Mouse (Mus musculus) urinary bladder, postnatal 36 days (tissue): ENCODE data around the gene Rragd.
A peak's percentile ranks its signal among the peaks of the same experiment; 100 is the strongest.
"Not testable (repeated sequence)": the region's sequence is repeated elsewhere in the genome, so short reads cannot be mapped to it uniquely, and the experiment has no call there.

Experiments used
- DNase-seq, 2 experiments: peaks; one replicate each; pipeline ENCODE4 v3.0.0; 2022; ENCODE audit warnings: low spot score in 2 of 2, mixed read lengths in 1 of 2

Rragd gene

GRCm38 (mm10) chr4:32985684-32986083 lies 2.8 kb downstream of the Rragd start:
- no peak for DNase-seq

GRCm38 (mm10) chr4:32987006-32987405 lies 4.2 kb downstream of the Rragd start:
- DNase-seq, result no peak

GRCm38 (mm10) chr4:32989346-32989745 lies 6.5 kb downstream of the Rragd start:
- no peak for DNase-seq

- DNase-seq, result no peak
Observed at GRCm38 (mm10) chr4:32994168-32994567, 11.3 kb downstream of the Rragd start.

GRCm38 (mm10) chr4:32996083-32996482 lies 13.2 kb downstream of the Rragd start:
- DNase-seq, result no peak

- no peak for DNase-seq
Observed at GRCm38 (mm10) chr4:32997571-32997970, 14.7 kb downstream of the Rragd start.

GRCm38 (mm10) chr4:32998996-32999395 lies 16.2 kb downstream of the Rragd start:
- DNase-seq, result no peak

GRCm38 (mm10) chr4:33002081-33002480 lies 19.2 kb downstream of the Rragd start:
- DNase-seq, result no peak

GRCm38 (mm10) chr4:33005595-33006470 lies 23.0 kb downstream of the Rragd start:
- DNase-seq, result not testable (repeated sequence)

GRCm38 (mm10) chr4:33006844-33007243 lies 24.0 kb downstream of the Rragd start:
- DNase-seq, result no peak

GRCm38 (mm10) chr4:33007443-33008217 lies 24.8 kb downstream of the Rragd start:
- no peak for DNase-seq

- no peak for DNase-seq
Observed at GRCm38 (mm10) chr4:33010078-33010477, 27.2 kb downstream of the Rragd start.

GRCm38 (mm10) chr4:33012484-33012883 lies 29.6 kb downstream of the Rragd start:
- no peak for DNase-seq

- DNase-seq, result peak; percentile 79 to 84
Observed at GRCm38 (mm10) chr4:33018361-33018999, 35.6 kb downstream of the Rragd start.

GRCm38 (mm10) chr4:33024420-33024819 lies 41.6 kb downstream of the Rragd start:
- DNase-seq, result no peak

GRCm38 (mm10) chr4:33029104-33029503 lies 46.3 kb downstream of the Rragd start:
- DNase-seq, result no peak

- no peak for DNase-seq
Observed at GRCm38 (mm10) chr4:33030264-33031194, 47.7 kb downstream of the Rragd start.

- DNase-seq, result peak; percentile 82 to 91
Observed at GRCm38 (mm10) chr4:33031195-33031960, 48.5 kb downstream of the Rragd start, which contains the start of gene Ube2j1. Gene Ube2j1 (plus strand): TSS chr4:33031416.

- no peak for DNase-seq
Observed at GRCm38 (mm10) chr4:33032045-33032444, 49.2 kb downstream of the Rragd start.

GRCm38 (mm10) chr4:33033515-33033914 lies 50.7 kb downstream of the Rragd start:
- no peak for DNase-seq
